Mouse (Mus musculus) intestine, embryonic 14.5 days (tissue): ENCODE measurements around the gene Psg23. TPM values are rescaled to one million over a fixed set of nuclear protein-coding genes. Genes with fewer than 3 reads are reported as not detected.
"Not testable (repeated sequence)": the region's sequence is repeated elsewhere in the genome, so short reads cannot be mapped to it uniquely, and the experiment has no call there.

Experiments
- ATAC-seq: fragments of 200-750 bp; cut with Nextera tagmentation; replicated peaks from 2 replicates; pipeline ENCODE4 v1.8.0; 2017; ENCODE audit warnings: low read depth, moderate number of reproducible peaks, moderate TSS enrichment, moderate library complexity; ENCODE audit not compliant: low FRiP score, low TSS enrichment
- DNase-seq: peaks from one replicate; pipeline ENCODE4 v3.0.0-alpha.2; 2018; ENCODE audit warnings: low spot score
- H3K27ac ChIP-seq: fragments of 300-500 bp; sonication (generic); 2 replicates; pipeline ENCODE4 v1.5.1; 2014; ENCODE audit warnings: low read depth, mild to moderate bottlenecking, control low read depth
- H3K27me3 ChIP-seq: fragments of 300-500 bp; sonication (generic); replicated peaks from 2 replicates; pipeline ENCODE4 v1.6.1; 2014; ENCODE audit warnings: low read length, control low read depth; ENCODE audit not compliant: control insufficient read depth, insufficient read depth
- H3K36me3 ChIP-seq: fragments of 300-500 bp; sonication (generic); 2 replicates; pipeline ENCODE4 v1.6.1; 2014; ENCODE audit warnings: low read length, control low read depth; ENCODE audit not compliant: control insufficient read depth, insufficient read depth
- H3K4me1 ChIP-seq: fragments of 300-500 bp; sonication (generic); replicated peaks from 2 replicates; pipeline ENCODE4 v1.6.1; 2014; ENCODE audit warnings: low read length, control low read depth, mixed read lengths; ENCODE audit not compliant: control insufficient read depth, insufficient read depth
- H3K4me2 ChIP-seq: fragments of 300-500 bp; sonication (generic); 2 replicates; pipeline ENCODE4 v1.6.1; 2014; ENCODE audit warnings: low read length
- H3K4me3 ChIP-seq: fragments of 300-500 bp; sonication (generic); 2 replicates; pipeline ENCODE4 v1.5.1; 2014; ENCODE audit warnings: low read depth, low read length, control low read depth, mixed read lengths
- H3K9ac ChIP-seq: fragments of 300-500 bp; sonication (generic); 2 replicates; pipeline ENCODE4 v1.6.1; 2014; ENCODE audit warnings: mild to moderate bottlenecking, low read length
- H3K9me3 ChIP-seq: fragments of 300-500 bp; sonication (generic); 2 replicates; pipeline ENCODE4 v1.6.1; 2016; ENCODE audit warnings: low read length, control low read depth; ENCODE audit not compliant: control insufficient read depth
- WGBS: fragments of 180-500 bp; shearing (Covaris S2); extraction: QIAGEN DNeasy Blood & Tissue Kit; methylation state at CpG from one replicate; pipeline ENCODE4 v1.1.7; 2014; 5-methylcytosine and 5-hydroxymethylcytosine counted together
- polyA plus RNA-seq: library from polyadenylated mRNA; unstranded; fragments of >200 nt; fragmentation: Nextera tagmentation; extraction: Ambion mirVana; gene quantifications from 2 replicates; pipeline ENCODE4 v1.2.1, GENCODE M21; 2014

The Psg23 gene
- polyA plus RNA-seq, result not detected in 2 replicates

- not testable (repeated sequence) for H3K36me3 ChIP-seq, H3K27me3 ChIP-seq, H3K4me1 ChIP-seq, H3K9ac ChIP-seq, DNase-seq, H3K9me3 ChIP-seq, H3K4me3 ChIP-seq, H3K27ac ChIP-seq, ATAC-seq, H3K4me2 ChIP-seq
- 80% methylated on average over 1 of the region's 2 CpGs for WGBS
Measured at GRCm38 (mm10) chr7:18616401-18616800, at the start of gene Psg23. TSS of gene Psg23 (minus strand) at chr7:18616501.

- H3K9me3 ChIP-seq, DNase-seq, ATAC-seq, H3K9ac ChIP-seq, H3K4me1 ChIP-seq, H3K4me2 ChIP-seq, H3K36me3 ChIP-seq, H3K4me3 ChIP-seq, H3K27ac ChIP-seq, H3K27me3 ChIP-seq: not testable (repeated sequence)
- WGBS, result 42% methylated on average over 1 of the region's 2 CpGs
Measured at GRCm38 (mm10) chr7:18656625-18657024, 40.3 kb upstream of the Psg23 start, which contains the start of gene Psg21. TSS of gene Psg21 (minus strand) at chr7:18656725.

GRCm38 (mm10) chr7:18626921-18627320 is 10.6 kb upstream of the Psg23 start:
- not testable (repeated sequence) for H3K4me3 ChIP-seq, H3K36me3 ChIP-seq, ATAC-seq, H3K9ac ChIP-seq, H3K9me3 ChIP-seq, H3K27me3 ChIP-seq, DNase-seq, H3K27ac ChIP-seq, H3K4me1 ChIP-seq, H3K4me2 ChIP-seq
- WGBS, result 78% methylated on average over 8 of the region's 8 CpGs

GRCm38 (mm10) chr7:18567205-18567604 is 49.1 kb downstream of the Psg23 start, which contains the start of gene Psg27:
TSS of gene Psg27 (minus strand) at chr7:18567305.
- 82% methylated on average over 3 of the region's 3 CpGs for WGBS
- Histone ChIP-seq H3K4me1 (no peaks in the 10 kb centered on the region), H3K4me3 (no peak within 1 kb of the TSS), H3K4me2 (no peak within 1 kb of the TSS), H3K9me3 (no peaks in the 10 kb centered on the region), H3K9ac (no peak within 1 kb of the TSS), H3K27me3 (no peaks in the 10 kb centered on the region), H3K27ac (no peak within 1 kb of the TSS), H3K36me3 (no peaks in the 10 kb centered on the region)
- ATAC-seq (no peak), DNase-seq (no peak)

GRCm38 (mm10) chr7:18559850-18560249 is 56.5 kb downstream of the Psg23 start:
- no peak for ATAC-seq

More at GRCm38 (mm10) chr7:18559850-18560249, 56.5 kb downstream of the Psg23 start:
- no peak for DNase-seq
- no peak overlapping the region for H3K4me3 ChIP-seq
- H3K36me3 ChIP-seq, result no peaks in the 10 kb centered on the region
- H3K9ac ChIP-seq, result no peak overlapping the region
- no peak overlapping the region for H3K4me2 ChIP-seq
- no peak overlapping the region for H3K27ac ChIP-seq
- no peaks in the 10 kb centered on the region for H3K4me1 ChIP-seq
- H3K27me3 ChIP-seq, result no peaks in the 10 kb centered on the region
- no peaks in the 10 kb centered on the region for H3K9me3 ChIP-seq

Other genes starting within 250 kb of the Psg23 start
- gene Psg28, start 184.5 kb downstream of the Psg23 start, polyA plus RNA-seq, result not detected in 2 replicates
- not detected in 2 replicates for gene Psg26, start 132.3 kb downstream of the Psg23 start, polyA plus RNA-seq
- gene Psg25, start 84.2 kb downstream of the Psg23 start, polyA plus RNA-seq, result 0.05 TPM in 1 of 2 replicates, not detected in the other
- not detected in 2 replicates for gene Psg27, start 49.2 kb downstream of the Psg23 start, polyA plus RNA-seq
- gene Psg21, start 40.2 kb upstream of the Psg23 start, polyA plus RNA-seq, result not detected in 2 replicates
- gene Psg20, start 69.7 kb upstream of the Psg23 start, polyA plus RNA-seq, result not detected in 2 replicates
- not detected in 2 replicates for gene Psg22, start 101.6 kb upstream of the Psg23 start, polyA plus RNA-seq
- not detected in 2 replicates for gene Psg19, start 182.0 kb upstream of the Psg23 start, polyA plus RNA-seq
- 0.27 TPM in 1 of 2 replicates, not detected in the other for gene Psg17, start 205.1 kb upstream of the Psg23 start, polyA plus RNA-seq
- gene Mill2, start 223.5 kb upstream of the Psg23 start, polyA plus RNA-seq, result 0.62 and 1.1 TPM in 2 replicates